Mouse (Mus musculus) ES-E14 (cell line): Measurements from ENCODE around the gene Gbp4. TPM values are rescaled to one million over a fixed set of nuclear protein-coding genes. Genes with fewer than 3 reads are reported as not detected.
"Not testable (repeated sequence)": the region's sequence is repeated elsewhere in the genome, so short reads cannot be mapped to it uniquely, and the experiment has no call there.

Experiments
- DNase-seq: peaks from one replicate; pipeline ENCODE4 v3.0.0-alpha.2; 2013; ENCODE audit warnings: low read depth, low spot score
- H3K27ac ChIP-seq: 2 replicates; pipeline ENCODE4 v1.5.1; 2012; ENCODE audit warnings: low read depth, mild to moderate bottlenecking, low read length, moderate library complexity, mixed read lengths; ENCODE audit not compliant: poor library complexity, insufficient read depth, severe bottlenecking
- H3K36me3 ChIP-seq: 2 replicates; pipeline ENCODE4 v1.6.1; 2012; ENCODE audit warnings: mild to moderate bottlenecking, low read length, moderate library complexity, mixed read lengths; ENCODE audit not compliant: control insufficient read depth, poor library complexity, insufficient read depth, severe bottlenecking
- H3K4me1 ChIP-seq, 2 experiments: fragments of 150-350 bp in 1 of 2; sonication (generic) in 1 of 2; 2 replicates each; pipeline ENCODE4 v1.6.1; 2012; ENCODE audit warnings: low read length in 2 of 2, mild to moderate bottlenecking in 1 of 2, mixed read lengths in 1 of 2; ENCODE audit not compliant: control insufficient read depth in 2 of 2, insufficient read depth in 2 of 2, poor library complexity in 1 of 2
- H3K4me3 ChIP-seq, 2 experiments: fragments of 150-350 bp in 1 of 2; sonication (generic) in 1 of 2; 2 replicates each; pipeline ENCODE4 v1.5.1; 2012; ENCODE audit warnings: low read length in 2 of 2, low read depth in 1 of 2, mild to moderate bottlenecking in 1 of 2, mixed read lengths in 1 of 2; ENCODE audit not compliant: insufficient read depth in 1 of 2, poor library complexity in 1 of 2, severe bottlenecking in 1 of 2
- H3K9ac ChIP-seq: 2 replicates; pipeline ENCODE4 v1.6.1; 2012; ENCODE audit warnings: low read depth, mild to moderate bottlenecking, low read length, mixed read lengths; ENCODE audit not compliant: poor library complexity, insufficient read depth, severe bottlenecking
- H3K9me3 ChIP-seq: fragments of 150-350 bp; sonication (generic); 2 replicates; pipeline ENCODE4 v1.6.1; 2012; ENCODE audit warnings: low read depth, mild to moderate bottlenecking, low read length; ENCODE audit not compliant: control insufficient read depth, insufficient read depth
- CHD2 ChIP-seq: IDR thresholded peaks from 2 replicates; pipeline ENCODE4 v1.6.1; 2014; ENCODE audit warnings: mild to moderate bottlenecking, low read depth, low read length, inconsistent platforms
- HCFC1 ChIP-seq: IDR thresholded peaks from 2 replicates; pipeline ENCODE4 v1.6.1; 2012; ENCODE audit warnings: low read length, inconsistent platforms, borderline replicate concordance; ENCODE audit not compliant: insufficient read depth
- MAFK ChIP-seq: IDR thresholded peaks from 2 replicates; pipeline ENCODE4 v1.6.1; 2014; ENCODE audit warnings: mild to moderate bottlenecking, low read depth, low read length, inconsistent platforms; ENCODE audit not compliant: insufficient read depth
- ZC3H11A ChIP-seq: IDR thresholded peaks from 2 replicates; pipeline ENCODE4 v1.6.1; 2012; ENCODE audit warnings: low read depth, mild to moderate bottlenecking, inconsistent platforms, low read length, borderline replicate concordance
- ZNF384 ChIP-seq: IDR thresholded peaks from 2 replicates; pipeline ENCODE4 v1.6.1; 2012; ENCODE audit warnings: low read depth, low read length, inconsistent platforms
- in situ Hi-C, 2 experiments: fragments of 600-800 bp; cut with MboI; formaldehyde crosslinking; loops; one replicate each; pipeline ENCODE4 v1.15.1; 2025; ENCODE audit warnings: low sequenced_read_pairs in 2 of 2, inconsistent platforms in 1 of 2; ENCODE audit not compliant: unreplicated experiment in 2 of 2
- total RNA-seq: library from RNA; depleted of rRNA; stranded (reverse); fragments of 300-350 nt; gene quantifications from 2 replicates; pipeline ENCODE4 v1.2.3, GENCODE M21; 2012

Gene Gbp4
- total RNA-seq, 1 experiment: 1.9 TPM

DNA sequence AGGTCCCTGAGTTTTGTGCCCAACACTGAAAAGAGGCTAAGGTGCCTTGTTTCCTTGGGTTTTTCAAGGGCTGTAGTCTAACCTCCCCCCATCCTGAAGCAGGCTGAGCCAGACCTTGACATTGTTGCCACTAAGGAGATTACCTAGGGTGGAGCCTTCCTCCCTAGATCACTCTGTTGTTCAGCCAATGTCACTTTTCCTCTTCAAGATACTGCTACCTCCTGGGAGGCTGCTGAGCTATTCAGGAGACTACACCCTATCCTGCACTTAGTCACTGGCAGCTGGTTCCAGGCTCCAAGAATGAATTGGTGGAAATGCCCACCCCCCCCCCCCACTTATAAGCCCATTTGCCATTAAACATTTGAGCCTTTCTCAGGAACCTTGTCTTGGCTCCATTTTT, 7.1 kb upstream of the Gbp4 start:
- no peak for DNase-seq
- Histone ChIP-seq H3K4me3 (no peak overlapping the region), H3K9ac (no peak overlapping the region), H3K36me3 (no peaks in the 10 kb centered on the region), H3K9me3 (no peaks in the 10 kb centered on the region), H3K27ac (peak overlapping the region; percentile 64), H3K4me1 (peaks cover 0 to 11% of the 10 kb centered on the region in 2 experiments; a peak in 2 of 4 replicates)
- TF ChIP-seq ZC3H11A: no peak
- no peak for TF ChIP-seq MAFK
- TF ChIP-seq CHD2: no peak
- no peak for TF ChIP-seq ZNF384
- no peak for TF ChIP-seq HCFC1
- in situ Hi-C loops: no loop called here

DNA sequence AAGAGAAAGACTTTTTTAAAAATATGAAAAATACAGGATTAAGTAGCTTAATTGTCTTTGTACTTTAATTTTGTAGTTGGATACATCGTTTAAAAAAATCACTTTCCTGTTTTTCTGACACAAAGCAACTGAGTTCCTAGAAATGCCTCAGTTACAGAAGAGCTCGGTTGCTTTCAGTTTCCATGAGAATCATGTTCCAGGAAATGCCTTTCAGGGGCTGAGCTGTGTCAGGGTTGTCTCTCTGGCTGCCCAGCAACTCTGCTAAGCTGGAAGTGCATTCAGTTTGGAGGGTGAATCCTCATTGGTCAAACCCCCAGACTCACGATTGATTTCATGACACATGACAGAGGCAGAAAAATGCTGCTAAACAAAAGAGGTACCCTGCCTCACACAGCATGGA, 6.3 kb upstream of the Gbp4 start:
- DNase-seq, H3K9ac ChIP-seq, in situ Hi-C loops, H3K9me3 ChIP-seq, H3K4me3 ChIP-seq, H3K36me3 ChIP-seq: not testable (repeated sequence)
- Histone ChIP-seq H3K4me1 (peaks cover 0 to 12% of the 10 kb centered on the region in 2 experiments; a peak in 2 of 4 replicates), H3K27ac (0 out of 2 replicates have a peak overlapping the region, but pooled peaks have one; percentile 36)

DNA sequence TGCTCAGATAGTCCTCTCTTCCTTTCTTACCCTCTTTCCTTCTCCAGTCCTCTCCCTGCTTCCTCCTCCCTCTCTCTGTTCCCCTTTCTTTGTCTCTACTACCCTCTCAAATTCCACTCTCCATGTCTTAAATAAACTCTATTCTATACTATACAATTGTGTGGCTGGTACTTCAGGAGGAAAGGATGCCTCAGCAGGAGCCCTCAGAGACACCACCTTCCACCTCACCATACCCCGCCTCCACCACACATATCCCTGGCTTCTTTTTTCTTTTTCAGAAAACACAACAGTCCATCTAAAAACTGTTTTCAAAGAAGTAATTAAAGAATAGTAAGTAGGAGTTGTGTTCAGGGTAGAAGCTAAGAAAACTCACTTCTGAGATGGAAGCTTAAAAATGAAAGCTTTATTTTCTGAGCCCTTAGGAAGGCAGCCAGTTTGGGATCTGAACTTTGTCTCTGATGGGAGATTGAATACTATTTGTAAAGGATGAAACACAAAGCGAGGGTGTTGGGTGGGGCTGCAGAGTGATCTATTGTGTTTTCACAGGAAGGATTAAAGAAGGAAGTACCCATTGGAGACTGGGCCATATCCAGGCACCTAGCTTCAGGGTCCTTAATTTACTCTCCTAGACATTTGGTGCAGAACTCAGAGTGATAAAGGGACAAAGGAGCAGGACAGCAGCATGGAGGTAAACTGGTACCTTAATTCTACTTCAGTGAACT, 864 bp upstream of the Gbp4 start:
- H3K4me3 ChIP-seq, H3K4me1 ChIP-seq, H3K36me3 ChIP-seq, in situ Hi-C loops, H3K9me3 ChIP-seq, H3K9ac ChIP-seq, DNase-seq: not testable (repeated sequence)
- H3K27ac ChIP-seq: peak overlapping the region; percentile 61; the same call in 1 of the 2 replicates

DNA sequence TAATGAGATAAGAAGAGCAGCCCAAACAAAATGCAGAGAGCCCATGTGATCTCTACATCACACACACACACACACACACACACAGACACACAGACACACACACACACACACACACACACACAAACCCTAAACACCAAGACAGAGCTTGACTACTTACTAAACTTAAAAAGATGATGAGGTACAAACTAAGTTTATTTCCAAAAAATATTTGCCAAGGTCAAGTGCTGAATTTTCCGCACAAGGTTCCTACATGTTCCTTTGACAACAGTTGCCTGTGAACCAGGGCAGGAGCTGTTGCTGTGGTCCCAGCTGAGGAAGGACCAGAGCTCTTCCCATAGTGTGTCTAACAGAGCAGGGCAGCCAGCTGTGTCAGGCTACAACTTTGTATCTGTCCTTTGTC, 480 bp downstream of the Gbp4 start:
- H3K4me1 ChIP-seq: peaks cover 3 to 8% of the 10 kb centered on the region in 2 experiments; a peak in 3 of 4 replicates
- H3K36me3 ChIP-seq: no peaks in the 10 kb centered on the region
- TF ChIP-seq ZNF384 (no peak), CHD2 (no peak), HCFC1 (no peak), ZC3H11A (no peak), MAFK (no peak)
- no peak overlapping the region for H3K4me3 ChIP-seq
- DNase-seq: no peak
- H3K9me3 ChIP-seq: no peaks in the 10 kb centered on the region
- H3K27ac ChIP-seq: peak overlapping the region; percentile 45; the same call in 1 of the 2 replicates
- in situ Hi-C loops: no loop called here
- no peak overlapping the region for H3K9ac ChIP-seq

DNA sequence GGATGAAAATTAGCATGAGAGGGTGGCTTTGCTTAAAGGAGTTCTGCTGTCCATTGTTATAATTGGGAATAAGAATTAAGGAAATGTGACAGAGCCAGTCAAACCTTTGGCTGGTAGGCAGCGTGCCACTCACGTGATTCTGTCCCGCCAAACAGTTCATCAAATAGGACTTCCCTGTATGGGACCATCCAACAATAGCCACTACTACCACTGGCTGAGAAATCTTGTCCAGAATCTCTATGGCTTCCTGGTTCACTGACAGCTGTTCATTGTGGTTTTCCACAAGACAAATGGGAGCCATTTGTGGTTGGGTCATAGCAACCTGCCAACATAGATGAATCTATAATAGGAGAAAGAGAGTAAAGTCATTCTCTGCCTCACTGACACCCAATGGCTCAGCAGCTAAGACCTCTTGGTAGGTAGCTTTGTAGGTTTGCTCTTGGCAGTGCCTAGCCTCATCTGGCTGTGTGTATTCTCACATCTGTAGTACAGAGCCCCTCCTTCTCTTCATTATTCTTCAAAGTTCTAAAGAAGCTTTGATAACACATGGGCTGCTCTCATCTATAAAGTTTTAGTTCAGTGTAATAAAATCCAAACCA, 2.6 kb downstream of the Gbp4 start:
- H3K27ac ChIP-seq, DNase-seq, H3K9ac ChIP-seq, H3K4me3 ChIP-seq, H3K9me3 ChIP-seq, H3K36me3 ChIP-seq, H3K4me1 ChIP-seq, in situ Hi-C loops: not testable (repeated sequence)

DNA sequence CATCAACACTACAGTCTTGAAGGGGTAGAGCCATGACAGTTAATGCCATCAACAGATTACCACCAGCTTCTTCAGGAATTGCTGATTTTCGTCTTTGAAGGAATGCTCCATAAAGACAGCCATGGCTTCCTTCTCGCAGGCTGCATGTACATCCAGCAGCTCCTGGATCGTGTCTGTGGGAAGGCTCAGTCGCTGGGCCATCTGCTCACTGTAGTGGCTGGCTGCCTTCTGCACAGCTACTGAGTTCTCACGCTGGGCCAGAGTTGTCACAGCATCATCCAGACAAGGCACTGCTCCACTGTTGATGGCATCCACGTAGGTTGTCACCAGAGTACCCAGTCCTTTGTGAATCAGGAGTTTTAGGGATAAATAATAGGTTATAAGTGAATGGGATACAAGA, 17.7 kb downstream of the Gbp4 start:
- H3K4me3 ChIP-seq, H3K9ac ChIP-seq, H3K9me3 ChIP-seq, DNase-seq, H3K4me1 ChIP-seq, in situ Hi-C loops, H3K36me3 ChIP-seq, H3K27ac ChIP-seq: not testable (repeated sequence)
